Mouse (Mus musculus) gastrocnemius, postnatal 36 days (tissue): Measurements from ENCODE around the gene Dmpk. TPM values are rescaled to one million over a fixed set of nuclear protein-coding genes. Genes with fewer than 3 reads are reported as not detected.

Source experiments
- DNase-seq, 2 experiments: peaks; one replicate each; pipeline ENCODE4 v3.0.0; 2022
- intact Hi-C: fragments of 180-260 bp; cut with DNase I; formaldehyde crosslinking; loops from one replicate; pipeline ENCODE4 v1.15.1; 2025
- total RNA-seq, 2 experiments: library from RNA; stranded (reverse); gene quantifications; 2 replicates each; pipeline ENCODE4 v1.2.3; 2021

Dmpk gene
- total RNA-seq, 2 experiments from 2014 or later, result 272 to 309 TPM

DNA sequence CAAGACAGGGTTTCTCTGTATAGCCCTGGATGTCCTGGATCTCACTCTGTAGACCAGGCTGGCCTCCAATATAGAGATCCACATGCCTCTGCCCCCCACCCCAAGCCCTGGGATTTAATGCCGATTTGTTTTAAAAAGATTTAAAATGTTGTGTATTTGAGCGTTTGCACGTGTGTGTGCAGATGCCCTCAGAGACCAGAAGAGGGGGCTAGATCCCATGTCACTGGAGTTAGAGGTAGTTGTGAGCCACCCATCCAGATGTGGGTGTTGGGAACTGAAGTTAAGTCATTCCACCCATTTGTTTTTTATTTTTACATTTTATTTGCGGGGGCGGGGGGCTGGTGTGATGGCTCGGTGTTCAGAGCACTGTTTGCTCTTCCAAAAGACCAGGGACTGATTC, 9.2 kb upstream of the Dmpk start:
- intact Hi-C loops, result no loop called here
- no peak for DNase-seq

DNA sequence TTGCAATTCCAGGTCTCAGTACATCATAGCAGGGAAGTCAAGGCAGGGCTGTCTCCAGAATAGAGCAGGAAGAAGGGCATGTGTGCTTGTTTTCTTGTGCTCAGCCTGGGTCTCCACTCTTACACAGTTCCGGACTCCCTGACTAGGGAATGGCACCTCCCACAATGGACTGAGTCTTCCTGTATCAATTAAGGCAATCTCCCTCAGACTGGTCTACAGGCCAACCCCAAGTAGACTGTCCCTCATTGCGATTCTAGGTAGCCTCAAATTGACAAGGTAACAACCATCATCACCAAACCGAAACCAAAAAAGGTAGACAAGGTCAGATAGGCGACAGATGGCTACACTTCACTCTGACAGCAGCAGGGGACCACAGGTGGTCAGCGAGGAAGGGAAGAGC, 8.4 kb upstream of the Dmpk start:
- intact Hi-C loops, result no loop called here
- no peak for DNase-seq

DNA sequence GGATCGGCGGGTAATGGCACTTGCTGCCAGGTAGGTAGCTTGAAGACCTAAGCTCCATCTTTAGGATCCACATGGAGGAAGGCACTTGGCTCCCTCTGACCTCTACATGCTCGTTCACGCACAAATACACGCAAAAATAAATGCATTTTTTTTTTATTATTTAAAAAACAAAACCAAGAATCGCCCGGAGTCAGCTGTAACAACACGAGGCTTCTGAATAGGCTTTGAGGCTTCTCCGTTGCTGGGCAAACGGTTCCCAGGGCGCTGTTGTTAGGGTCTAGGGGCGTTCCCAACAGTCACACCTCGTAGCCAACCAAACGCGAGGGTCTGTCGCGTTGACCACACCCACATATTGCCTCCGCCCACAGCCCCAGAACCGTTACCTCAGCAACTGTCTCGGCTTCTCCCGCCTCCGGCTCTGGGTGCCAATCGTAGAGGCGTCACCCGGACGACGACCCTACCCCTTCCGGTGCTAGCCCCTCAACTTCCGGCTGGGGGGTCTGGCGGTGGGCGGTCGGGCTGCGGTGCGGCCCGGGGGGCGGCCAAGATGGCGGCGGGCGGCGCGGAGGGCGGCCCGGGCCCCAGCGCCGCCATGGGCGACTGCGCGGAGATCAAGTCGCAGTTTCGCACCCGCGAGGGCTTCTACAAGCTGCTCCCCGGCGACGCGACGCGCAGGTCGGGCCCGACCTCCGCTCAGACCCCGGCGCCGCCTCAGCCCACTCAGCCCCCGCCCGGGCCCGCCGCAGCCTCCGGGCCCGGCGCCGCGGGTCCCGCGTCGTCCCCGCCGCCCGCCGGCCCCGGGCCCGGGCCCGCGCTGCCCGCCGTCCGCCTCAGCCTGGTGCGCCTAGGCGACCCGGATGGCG, 7.7 kb upstream of the Dmpk start, which contains the start of gene Dmwd:
Gene Dmwd, plus strand, starts transcription at position 505 of the 863 bp plus-strand sequence.
- DNase-seq, result peak; percentile 88
- intact Hi-C loops, result no loop called here

DNA sequence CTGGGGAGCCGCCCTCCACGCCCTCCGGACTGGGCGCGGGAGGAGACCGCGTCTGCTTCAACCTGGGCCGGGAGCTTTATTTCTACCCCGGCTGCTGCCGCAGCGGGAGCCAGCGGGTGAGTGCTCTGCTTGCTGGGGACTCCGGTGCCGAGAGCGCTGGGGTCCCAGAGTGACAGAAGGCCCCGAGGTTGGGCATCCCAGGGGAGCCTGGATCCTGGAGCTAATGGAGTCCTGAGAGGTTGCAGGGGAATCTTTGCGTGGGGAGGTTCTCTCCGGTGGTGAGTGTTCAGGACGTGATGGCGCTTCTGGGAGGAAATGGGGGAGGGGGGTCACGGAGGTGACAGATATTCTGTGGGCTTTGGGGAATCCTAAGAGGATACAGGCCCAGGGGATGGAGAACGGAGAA, 7.1 kb upstream of the Dmpk start:
- intact Hi-C loops, result no loop called here
- DNase-seq, result peak; percentile 4 to 16

DNA sequence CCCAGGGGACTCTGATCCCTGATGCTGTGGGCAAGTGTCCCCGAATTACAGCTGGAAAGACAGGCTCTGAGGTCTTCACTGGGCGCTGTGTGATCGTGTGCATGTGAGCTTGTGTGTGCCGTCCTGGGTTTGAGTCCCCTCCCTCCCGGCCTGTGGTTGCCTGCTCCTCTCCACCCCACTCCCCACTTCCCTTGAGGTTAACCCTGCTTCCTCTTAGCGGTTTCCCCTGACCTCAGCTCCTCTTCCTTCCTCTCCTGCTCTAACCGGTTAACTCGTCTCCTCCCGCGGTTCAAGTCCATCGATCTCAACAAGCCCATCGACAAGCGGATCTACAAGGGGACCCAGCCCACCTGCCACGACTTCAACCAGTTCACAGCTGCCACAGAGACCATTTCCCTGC, 5.9 kb upstream of the Dmpk start:
- no peak for DNase-seq
- intact Hi-C loops, result no loop called here

DNA sequence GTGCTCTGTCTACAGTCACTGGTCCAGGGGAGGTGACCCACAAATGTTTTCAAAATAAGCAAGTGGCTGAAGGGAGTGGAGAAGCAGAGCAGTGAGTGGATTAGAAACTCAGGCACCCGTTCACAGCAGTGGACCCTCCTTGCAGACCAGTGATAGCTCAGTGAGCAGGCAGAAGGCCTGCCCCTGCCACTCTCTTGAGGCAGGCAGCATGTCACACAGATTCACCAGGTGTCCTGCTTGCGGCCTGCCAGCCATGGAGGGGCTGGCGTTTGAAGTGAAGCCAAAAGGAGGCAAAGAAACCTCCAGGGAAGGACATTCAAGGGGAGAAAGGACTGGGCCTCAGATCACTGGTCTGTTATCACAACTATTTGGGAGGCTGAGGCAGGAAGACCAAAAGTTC, 4.9 kb upstream of the Dmpk start:
- intact Hi-C loops, result no loop called here
- no peak for DNase-seq

DNA sequence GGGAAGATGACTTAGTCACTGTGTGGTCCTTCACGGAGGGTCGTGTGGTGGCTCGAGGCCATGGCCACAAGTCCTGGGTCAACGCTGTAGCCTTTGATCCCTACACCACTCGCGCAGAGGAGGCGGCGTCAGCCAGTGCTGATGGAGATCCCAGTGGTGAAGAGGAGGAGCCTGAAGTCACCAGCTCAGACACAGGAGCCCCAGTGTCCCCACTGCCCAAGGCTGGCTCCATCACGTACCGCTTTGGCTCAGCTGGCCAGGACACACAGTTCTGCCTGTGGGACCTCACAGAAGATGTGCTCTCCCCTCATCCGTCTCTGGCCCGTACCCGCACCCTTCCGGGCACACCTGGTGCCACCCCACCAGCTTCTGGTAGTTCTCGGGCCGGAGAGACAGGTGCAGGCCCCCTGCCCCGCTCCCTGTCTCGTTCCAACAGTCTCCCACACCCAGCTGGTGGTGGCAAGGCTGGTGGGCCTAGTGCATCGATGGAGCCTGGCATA, 3.1 kb upstream of the Dmpk start:
- DNase-seq, result no peak
- intact Hi-C loops, result no loop called here

DNA sequence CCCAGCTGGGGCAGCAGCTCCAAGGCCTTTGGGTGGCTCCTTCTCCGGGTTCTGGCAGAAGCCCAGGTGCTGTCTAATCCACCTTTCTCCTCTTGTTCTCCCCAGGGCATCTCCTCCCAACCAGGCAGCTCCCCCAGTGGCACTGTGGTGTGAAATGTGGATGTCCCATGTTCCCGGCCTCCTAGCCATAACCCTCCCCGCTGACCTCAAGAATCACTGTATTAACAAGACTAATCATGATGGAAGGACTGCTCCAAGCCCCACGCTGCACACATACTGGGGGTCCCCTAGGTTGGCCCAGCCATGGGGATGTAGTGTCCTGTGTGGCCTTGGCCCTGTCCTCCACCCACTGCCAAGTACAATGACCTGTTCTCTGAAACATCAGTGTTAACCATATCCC, 1.5 kb upstream of the Dmpk start:
- intact Hi-C loops, result no loop called here
- no peak for DNase-seq

DNA sequence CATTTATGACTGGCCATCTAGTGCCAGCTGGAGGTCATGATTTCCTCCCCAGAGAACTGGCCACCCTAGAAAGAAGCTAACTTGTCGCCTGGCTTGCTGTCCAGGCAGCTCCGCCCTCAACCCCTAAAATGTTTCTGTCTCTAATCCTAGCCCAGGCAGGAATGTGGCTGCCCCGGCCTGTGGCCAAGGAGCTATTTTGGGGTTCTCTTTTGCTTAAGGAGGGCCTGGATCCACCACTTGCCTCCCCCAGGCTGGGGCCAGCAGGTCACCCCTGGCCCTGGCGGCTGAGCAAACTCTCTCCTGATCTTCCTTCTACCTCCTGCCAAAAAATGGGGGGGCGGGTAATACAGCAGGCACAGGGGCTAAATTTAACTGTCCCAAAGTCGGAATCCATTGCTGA, 553 bp upstream of the Dmpk start:
- DNase-seq, result peak; percentile 74 to 79
- intact Hi-C loops, result no loop called here

DNA sequence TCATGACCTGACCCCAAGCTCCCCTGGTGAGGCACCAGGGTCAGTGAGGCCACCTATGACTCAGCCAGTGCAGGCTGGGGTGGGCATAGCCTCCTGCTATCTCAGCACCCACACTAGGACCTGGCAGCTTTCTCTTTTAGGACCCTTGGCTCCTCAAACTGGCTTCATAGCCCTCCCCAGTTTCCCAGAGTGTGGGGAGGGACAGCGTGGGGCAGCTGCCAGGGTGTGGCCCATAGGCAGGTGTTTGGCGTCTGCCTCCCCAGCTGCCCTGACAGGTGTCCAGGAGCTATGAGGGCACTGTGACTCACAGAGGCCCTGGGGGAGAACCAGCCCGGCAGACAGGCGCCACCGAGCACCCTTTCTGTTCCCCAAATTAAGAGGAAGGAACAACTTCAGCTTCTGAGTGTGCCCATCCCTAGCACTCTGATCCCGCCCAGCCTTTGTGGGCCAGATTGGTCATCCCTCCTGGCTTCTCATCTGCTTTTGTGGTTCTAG, 675 bp downstream of the Dmpk start:
- intact Hi-C loops, result no loop called here
- peak; percentile 63 for DNase-seq

DNA sequence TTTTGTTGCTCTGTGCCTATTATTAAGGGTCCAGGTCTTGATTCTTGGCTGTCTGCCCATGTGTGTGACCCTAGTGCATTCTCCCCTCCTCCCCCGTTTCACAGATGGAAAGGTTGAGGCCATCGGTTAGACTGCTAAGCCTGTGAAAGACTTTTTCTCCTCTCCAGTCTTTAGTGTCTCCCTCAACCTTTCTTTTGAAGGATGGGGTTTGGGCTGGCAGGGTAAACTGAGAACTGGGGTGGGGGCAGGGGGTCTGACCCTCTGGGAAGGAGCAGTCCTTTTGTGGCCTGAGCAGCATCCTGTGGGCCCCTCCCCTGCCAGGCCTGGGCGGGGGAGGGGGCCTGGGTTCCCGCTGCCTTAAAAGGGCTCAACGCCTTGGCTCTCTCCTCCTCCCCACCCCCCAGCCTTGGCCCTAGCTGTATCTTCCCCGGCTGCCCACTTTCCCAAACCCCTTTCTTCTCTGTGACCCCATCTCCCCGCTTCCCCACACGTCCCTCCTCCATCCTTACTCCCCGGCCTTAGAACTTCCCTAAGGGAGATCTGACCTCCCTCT, 1.3 kb downstream of the Dmpk start:
- intact Hi-C loops, result no loop called here
- no peak for DNase-seq

DNA sequence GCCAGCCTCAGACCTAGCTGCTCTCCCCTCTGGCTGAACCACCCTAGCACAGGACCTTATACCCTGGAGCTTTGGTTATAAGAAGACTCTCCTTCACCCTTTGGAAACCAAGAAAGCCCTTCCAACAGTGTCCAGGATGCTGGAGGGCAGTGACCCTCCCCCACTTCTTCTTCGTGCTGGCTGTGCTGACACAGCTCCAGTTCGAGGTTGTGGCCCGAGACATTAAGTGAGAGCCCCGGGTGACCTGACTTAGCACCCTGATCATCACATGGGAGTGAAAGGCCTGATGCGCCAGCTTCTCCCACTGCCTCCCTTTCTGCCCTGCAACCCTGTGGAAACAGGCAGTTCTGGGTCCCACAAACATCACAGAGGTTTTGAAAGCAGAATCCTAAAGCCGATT, 1.8 kb downstream of the Dmpk start:
- DNase-seq, result no peak
- intact Hi-C loops, result no loop called here

DNA sequence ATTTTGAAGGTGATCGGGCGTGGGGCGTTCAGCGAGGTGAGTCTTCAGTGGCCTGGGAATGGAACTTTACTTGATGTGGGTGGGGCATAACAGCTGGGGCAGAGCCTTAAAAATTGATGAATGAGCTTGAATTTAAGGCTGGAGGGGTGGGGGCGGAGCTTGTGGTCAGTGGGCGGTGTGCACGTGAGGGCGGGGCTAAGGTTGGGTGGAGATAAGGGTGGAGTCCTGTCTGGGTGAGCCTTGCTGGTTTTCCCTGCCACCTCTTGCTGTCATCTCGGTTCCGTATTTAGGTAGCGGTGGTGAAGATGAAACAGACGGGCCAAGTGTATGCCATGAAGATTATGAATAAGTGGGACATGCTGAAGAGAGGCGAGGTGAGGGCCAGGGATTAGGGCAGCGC, 2.4 kb downstream of the Dmpk start:
- intact Hi-C loops, result no loop called here
- no peak for DNase-seq

DNA sequence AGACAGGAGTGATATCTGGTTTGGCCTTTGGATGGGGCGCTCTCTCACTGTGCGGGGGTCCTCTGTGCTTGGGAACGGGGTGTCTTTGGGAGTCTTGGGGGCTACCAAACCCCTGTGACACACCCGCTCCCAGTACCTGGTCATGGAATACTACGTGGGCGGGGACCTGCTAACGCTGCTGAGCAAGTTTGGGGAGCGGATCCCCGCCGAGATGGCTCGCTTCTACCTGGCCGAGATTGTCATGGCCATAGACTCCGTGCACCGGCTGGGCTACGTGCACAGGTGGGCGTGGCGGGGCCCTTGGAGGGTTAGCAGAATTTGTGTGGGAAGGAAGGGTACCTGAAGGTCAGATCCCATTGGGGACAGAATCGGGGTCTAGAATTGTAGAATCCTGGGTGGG, 3.1 kb downstream of the Dmpk start:
- no peak for DNase-seq
- intact Hi-C loops, result no loop called here

DNA sequence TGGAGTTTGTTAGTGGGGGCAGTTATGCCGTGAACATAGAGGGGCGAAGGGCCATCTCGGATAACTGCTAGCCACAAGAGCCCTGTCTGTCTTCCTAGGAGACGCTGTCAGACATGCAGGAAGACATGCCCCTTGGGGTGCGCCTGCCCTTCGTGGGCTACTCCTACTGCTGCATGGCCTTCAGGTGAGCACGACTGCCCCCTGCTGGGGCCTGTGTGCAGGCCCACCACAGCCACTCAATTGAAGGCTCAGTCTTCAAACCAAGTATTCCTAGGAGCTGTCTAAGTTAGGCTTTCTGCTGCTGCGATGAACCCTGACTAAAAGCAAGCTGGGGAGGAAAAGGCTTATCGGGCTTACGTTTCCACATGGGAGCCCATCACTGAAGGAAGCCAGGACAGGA, 5.2 kb downstream of the Dmpk start:
- intact Hi-C loops, result no loop called here
- DNase-seq, result peak in 1 of 2 experiments; percentile 62

DNA sequence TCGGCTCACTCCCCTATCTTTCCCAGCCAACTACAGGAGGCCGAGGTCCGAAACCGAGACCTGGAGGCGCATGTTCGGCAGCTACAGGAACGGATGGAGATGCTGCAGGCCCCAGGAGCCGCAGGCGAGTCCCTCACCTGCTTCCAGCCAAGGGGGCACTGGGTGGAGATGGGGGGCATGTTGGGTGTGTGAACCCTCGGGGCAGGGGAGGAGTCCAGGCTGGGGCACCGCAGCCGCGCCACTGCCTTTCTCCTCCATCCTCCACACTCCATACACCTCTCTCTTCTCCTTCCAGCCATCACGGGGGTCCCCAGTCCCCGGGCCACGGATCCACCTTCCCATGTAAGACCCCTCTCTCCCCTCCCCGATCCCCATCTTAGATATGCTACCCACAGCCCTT, 8.3 kb downstream of the Dmpk start:
- no peak for DNase-seq
- intact Hi-C loops, result loop anchor here (2.0 kb wide), 1 partner anchor 23 kb away; no protein-coding TSS in a partner anchor

DNA sequence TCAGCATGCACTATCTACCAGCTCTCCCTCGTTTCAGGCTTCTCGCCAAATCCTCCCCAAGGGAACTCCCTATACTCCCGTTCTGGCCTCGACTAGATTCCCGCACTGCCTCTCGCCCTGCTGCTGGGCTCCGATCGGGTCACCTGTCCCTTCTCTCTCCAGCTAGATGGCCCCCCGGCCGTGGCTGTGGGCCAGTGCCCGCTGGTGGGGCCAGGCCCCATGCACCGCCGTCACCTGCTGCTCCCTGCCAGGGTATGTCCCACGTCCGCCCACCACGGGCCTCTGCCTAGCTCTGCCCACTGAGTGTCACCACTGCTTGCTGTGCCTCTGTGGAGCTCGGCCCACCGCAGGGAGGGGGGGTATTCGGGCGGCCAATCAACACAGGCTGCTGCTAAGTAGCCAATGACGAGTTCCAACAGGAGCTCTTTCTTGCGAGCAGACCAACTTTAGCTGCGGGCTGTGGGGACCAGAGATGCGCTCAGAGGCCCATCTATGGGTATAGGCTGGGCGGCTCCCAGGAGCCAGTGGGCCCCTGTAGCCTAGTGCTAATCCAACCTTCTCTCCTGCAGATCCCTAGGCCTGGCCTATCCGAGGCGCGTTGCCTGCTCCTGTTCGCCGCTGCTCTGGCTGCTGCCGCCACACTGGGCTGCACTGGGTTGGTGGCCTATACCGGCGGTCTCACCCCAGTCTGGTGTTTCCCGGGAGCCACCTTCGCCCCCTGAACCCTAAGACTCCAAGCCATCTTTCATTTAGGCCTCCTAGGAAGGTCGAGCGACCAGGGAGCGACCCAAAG, 8.9 kb downstream of the Dmpk start:
- intact Hi-C loops, result loop anchor here (2.0 kb wide), 1 partner anchor 24 kb away; no protein-coding TSS in a partner anchor
- DNase-seq, result no peak

DNA sequence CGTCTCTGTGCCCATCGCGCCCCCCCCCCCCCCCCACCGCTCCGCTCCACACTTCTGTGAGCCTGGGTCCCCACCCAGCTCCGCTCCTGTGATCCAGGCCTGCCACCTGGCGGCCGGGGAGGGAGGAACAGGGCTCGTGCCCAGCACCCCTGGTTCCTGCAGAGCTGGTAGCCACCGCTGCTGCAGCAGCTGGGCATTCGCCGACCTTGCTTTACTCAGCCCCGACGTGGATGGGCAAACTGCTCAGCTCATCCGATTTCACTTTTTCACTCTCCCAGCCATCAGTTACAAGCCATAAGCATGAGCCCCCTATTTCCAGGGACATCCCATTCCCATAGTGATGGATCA, 9.5 kb downstream of the Dmpk start:
- peak; percentile 83 to 87 for DNase-seq
- intact Hi-C loops, result loop anchor here (2.0 kb wide), 1 partner anchor 24 kb away; no protein-coding TSS in a partner anchor

DNA sequence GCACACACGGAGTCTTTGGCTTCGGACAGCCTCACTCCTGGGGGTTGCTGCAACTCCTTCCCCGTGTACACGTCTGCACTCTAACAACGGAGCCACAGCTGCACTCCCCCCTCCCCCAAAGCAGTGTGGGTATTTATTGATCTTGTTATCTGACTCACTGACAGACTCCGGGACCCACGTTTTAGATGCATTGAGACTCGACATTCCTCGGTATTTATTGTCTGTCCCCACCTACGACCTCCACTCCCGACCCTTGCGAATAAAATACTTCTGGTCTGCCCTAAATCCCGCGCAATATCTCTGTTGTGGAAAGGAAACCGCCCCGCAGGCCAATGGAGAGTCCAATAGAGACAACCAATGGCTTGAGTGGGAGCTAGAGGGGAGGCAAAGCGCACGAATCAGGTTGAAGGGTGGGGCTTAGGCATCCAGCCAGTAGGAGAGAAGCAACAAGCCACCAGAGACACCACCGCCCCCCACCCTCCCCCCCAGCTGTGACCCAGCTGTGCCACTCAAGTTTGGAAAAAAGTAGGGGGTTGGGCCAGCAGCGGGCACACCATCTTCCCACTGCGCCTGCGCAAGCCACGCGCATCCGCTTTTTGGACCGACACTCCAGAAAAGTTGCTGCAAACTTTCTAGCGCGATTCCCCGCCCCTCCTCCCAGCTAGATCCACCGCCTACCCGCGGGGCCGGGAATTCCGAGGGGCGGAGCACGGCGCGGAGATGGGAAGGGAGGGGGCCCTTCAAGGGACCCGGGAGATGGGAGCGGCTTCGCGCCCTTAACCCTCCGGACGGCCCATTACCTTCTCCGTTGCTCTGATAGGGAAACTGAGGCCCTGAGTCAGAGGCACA, 10.1 kb downstream of the Dmpk start:
- intact Hi-C loops, result loop anchor here (2.0 kb wide), 2 partner anchors 25 kb away; partner anchors contain the start of genes Fbxo46 and Gm4969
- DNase-seq, result peak; percentile 92 to 96

DNA sequence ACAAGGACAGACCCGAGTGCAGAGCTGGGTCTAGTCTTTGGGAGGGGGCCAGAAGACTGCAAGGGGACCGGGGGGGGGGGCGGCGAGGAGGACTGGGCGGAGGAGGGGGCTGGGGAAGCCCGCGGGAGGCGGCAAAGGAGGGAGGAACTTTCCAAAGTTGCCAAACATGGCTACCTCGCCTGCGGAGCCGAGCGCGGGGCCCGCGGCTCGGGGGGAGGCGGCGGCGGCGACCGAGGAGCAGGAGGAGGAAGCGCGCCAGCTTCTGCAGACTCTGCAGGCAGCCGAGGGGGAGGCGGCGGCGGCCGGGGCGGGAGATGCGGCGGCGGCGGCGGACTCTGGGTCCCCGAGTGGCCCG, 10.8 kb downstream of the Dmpk start, which contains the start of gene Six5:
Gene Six5, plus strand, starts transcription at position 124 of the 355 bp plus-strand sequence.
- intact Hi-C loops, result loop anchor here (2.0 kb wide), 1 partner anchor 24 kb away; the partner anchor contains the start of genes Fbxo46 and Gm4969
- no peak for DNase-seq
